Mouse (Mus musculus) spleen, adult 2 months (tissue): ENCODE results near the gene Cenpm.

ENCODE experiments used
- CTCF ChIP-seq: fragments of 200-500 bp; IDR thresholded peaks from 2 replicates; pipeline ENCODE4 v1.5.1; 2011; ENCODE audit warnings: mild to moderate bottlenecking, inconsistent platforms; ENCODE audit not compliant: insufficient read depth, insufficient read length, insufficient replicate concordance; ENCODE audit errors: extremely low read depth
- POLR2A ChIP-seq: fragments of 200-500 bp; IDR thresholded peaks from 2 replicates; pipeline ENCODE4 v1.6.1; 2011; ENCODE audit warnings: low read depth, low read length, inconsistent platforms

GRCm38 (mm10) chr15:82212752-82213063 is 31.8 kb downstream of the Cenpm start, which contains the start of gene Shisa8:
- TF ChIP-seq CTCF (no peak), POLR2A (no peak)
